Mouse (Mus musculus): ENCODE data around the gene Pidd1.

DNA sequence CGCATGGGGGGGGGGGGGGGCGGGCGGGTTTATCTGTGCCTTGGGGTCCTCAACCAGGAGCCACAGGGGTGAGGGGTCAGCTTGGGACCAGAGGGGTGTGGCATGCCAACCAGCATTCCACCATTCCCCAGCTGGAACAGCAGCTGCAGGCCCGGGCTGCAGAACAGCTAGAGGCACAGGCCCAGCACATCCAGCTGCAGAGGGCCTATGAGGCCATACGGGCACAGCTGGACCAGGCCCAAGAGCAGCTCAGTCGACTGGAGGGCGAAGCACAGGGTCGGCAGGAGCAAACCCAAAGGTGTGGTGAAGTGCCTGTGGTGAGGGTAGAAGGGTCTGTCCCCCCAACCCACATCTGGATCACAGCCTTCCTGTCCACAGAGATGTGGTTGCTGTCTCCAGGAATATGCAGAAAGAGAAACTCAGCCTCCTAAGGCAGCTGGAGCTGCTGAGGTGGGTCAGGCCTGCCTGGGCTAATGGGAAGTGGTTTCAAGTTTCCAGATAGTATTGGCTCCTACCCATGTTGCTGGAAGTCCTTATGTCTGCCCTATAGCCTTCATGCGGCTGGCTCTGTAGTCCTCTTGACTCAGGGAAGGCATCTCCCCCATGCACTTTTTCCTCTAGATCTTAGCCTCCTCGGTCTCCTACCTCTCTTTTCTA, 21.7 kb upstream of the Pidd1 start:
- TF ChIP-seq CTCF (IDR thresholded peaks at IDR 0.05; ENCODE audit: low read depth) (no peak), EP300 (optimal IDR thresholded peaks at IDR 0.05) (no peak)
